Mouse (Mus musculus): Measurements from ENCODE around the gene Ndufb4. TPM values are rescaled to one million over a fixed set of nuclear protein-coding genes. Genes with fewer than 3 reads are reported as not detected.

Gene Ndufb4
- polyA plus RNA-seq, 1 experiment, result 99.2 TPM

- no peak for TF ChIP-seq POLR2A (IDR thresholded peaks at IDR 0.05; ENCODE audit: borderline replicate concordance, insufficient read depth, low read length)
- no peak for TF ChIP-seq CTCF (IDR thresholded peaks at IDR 0.05; ENCODE audit: borderline replicate concordance, insufficient read depth, low read depth, low read length)
- DNase-seq, result no peak
- H3K27me3 ChIP-seq (ENCODE audit: control insufficient read depth, insufficient read depth, low read length), result no peaks in the 10 kb centered on the region
- H3K4me3 ChIP-seq (replicated peaks; ENCODE audit: insufficient read depth, low read depth, low read length), result peak overlapping the region; percentile 54
- H3K4me1 ChIP-seq (ENCODE audit: control insufficient read depth, insufficient read depth, low read length), result peaks cover 12% of the 10 kb centered on the region
- H3K27ac ChIP-seq (ENCODE audit: insufficient read depth, low read length), result peak overlapping the region; percentile 80
- 6% methylated on average over 8 of the region's 8 CpGs for WGBS
Observed at GRCm38 (mm10) chr16:37684259-37684633, 30.0 kb upstream of the Ndufb4 start.

DNA sequence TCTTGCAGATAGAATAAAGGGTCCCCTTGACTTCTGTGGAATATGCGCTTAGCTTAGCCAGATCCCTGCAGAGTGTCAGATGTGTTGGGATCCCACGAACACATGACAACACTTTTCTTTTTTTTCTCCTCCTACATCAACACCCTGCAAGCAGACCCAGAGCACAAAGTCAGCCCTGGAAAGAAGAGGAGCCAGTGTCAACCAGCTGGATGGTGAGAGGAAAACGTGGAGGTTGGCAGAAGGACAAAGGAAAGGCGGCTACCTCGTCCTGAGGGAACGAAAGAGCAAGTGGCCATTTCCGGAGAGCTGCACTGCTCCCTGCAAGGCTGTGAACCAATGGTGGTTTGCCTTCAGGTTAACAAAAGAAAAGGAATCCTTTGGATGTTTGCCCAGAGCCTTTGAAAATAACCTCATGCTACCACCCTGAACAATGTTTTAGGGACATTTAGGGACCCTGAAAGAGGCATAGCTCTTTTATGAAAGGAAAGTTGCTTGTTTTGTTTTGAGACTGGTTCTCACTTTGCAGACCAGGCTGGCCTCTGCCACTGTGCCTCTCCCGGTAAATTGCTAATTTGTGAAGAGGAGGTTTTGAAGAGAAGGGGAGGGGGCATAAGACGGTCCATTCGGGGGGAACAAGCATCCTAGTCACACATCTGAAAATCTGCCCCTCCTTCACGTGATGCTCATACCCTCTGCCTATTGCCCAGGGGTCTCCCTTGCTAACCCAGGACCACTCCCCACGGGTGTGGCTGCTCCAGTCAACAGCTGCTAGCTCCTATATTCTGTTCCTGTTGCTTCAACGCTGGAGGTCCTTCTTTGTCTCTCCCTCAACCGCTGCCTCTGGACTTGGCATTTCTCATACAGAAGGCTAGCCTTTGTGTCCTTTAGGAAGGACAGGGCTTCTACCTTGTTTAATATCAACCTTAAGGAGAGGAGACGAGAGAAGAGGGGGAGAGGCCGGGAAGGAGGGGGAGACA lies 29.2 kb upstream of the Ndufb4 start:
- peak; percentile 57 to 65 for DNase-seq
- Histone ChIP-seq H3K4me3 (replicated peaks; ENCODE audit: insufficient read depth, low read depth, low read length) (peak overlapping the region; percentile 14), H3K4me1 (ENCODE audit: control insufficient read depth, insufficient read depth, low read length) (peaks cover 12% of the 10 kb centered on the region), H3K27me3 (ENCODE audit: control insufficient read depth, insufficient read depth, low read length) (no peaks in the 10 kb centered on the region), H3K27ac (ENCODE audit: insufficient read depth, low read length) (peak overlapping the region; percentile 80)
- WGBS, result 10% methylated on average over 16 of the region's 16 CpGs
- TF ChIP-seq CTCF (IDR thresholded peaks at IDR 0.05; ENCODE audit: borderline replicate concordance, insufficient read depth, low read depth, low read length), result no peak
- no peak for TF ChIP-seq POLR2A (IDR thresholded peaks at IDR 0.05; ENCODE audit: borderline replicate concordance, insufficient read depth, low read length)

- Histone ChIP-seq H3K4me3 (replicated peaks; ENCODE audit: insufficient read depth, low read depth, low read length) (no peak overlapping the region), H3K27ac (ENCODE audit: insufficient read depth, low read length) (no peak overlapping the region; the same call in 1 of the 2 replicates), H3K27me3 (ENCODE audit: control insufficient read depth, insufficient read depth, low read length) (no peaks in the 10 kb centered on the region), H3K4me1 (ENCODE audit: control insufficient read depth, insufficient read depth, low read length) (peaks cover 12% of the 10 kb centered on the region)
- 35% methylated on average over 7 of the region's 7 CpGs for WGBS
- peak; percentile 83 to 89 for DNase-seq
- TF ChIP-seq POLR2A (IDR thresholded peaks at IDR 0.05; ENCODE audit: borderline replicate concordance, insufficient read depth, low read length), result no peak
- peak; percentile 85 for TF ChIP-seq CTCF (IDR thresholded peaks at IDR 0.05; ENCODE audit: borderline replicate concordance, insufficient read depth, low read depth, low read length)
Observed at GRCm38 (mm10) chr16:37682309-37682975, 28.2 kb upstream of the Ndufb4 start.

DNA sequence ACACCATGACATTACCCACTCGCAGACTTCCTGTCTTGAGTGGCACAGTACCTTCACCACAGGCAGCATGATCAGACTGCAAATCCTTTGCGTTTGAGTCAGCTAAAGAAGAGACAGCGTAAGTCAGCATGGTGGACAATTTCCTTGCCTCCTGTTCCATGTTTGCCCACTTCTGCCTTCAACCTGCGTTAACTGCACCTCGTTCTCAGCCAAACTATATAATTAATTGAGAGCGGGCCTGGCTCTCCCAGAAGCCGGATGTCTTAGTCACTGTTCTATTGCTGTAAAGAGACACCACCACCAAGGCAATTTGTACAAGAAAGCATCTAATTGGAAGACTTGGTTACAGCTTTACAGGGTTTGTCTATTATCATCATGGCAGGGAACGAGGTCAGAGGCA lies 26.6 kb upstream of the Ndufb4 start:
- TF ChIP-seq POLR2A (IDR thresholded peaks at IDR 0.05; ENCODE audit: borderline replicate concordance, insufficient read depth, low read length) (no peak), CTCF (IDR thresholded peaks at IDR 0.05; ENCODE audit: borderline replicate concordance, insufficient read depth, low read depth, low read length) (no peak)
- peaks cover 12% of the 10 kb centered on the region; the same call in 1 of the 2 replicates for H3K4me1 ChIP-seq (ENCODE audit: control insufficient read depth, insufficient read depth, low read length)
- H3K4me3 ChIP-seq (replicated peaks; ENCODE audit: insufficient read depth, low read depth, low read length), result no peak overlapping the region
- 87% methylated on average over 8 of the region's 8 CpGs for WGBS
- no peaks in the 10 kb centered on the region for H3K27me3 ChIP-seq (ENCODE audit: control insufficient read depth, insufficient read depth, low read length)
- H3K27ac ChIP-seq (ENCODE audit: insufficient read depth, low read length), result no peak overlapping the region
- DNase-seq, result no peak

- Histone ChIP-seq H3K27me3 (ENCODE audit: control insufficient read depth, insufficient read depth, low read length) (no peaks in the 10 kb centered on the region), H3K4me1 (ENCODE audit: control insufficient read depth, insufficient read depth, low read length) (peaks cover 12% of the 10 kb centered on the region; the same call in 1 of the 2 replicates), H3K27ac (ENCODE audit: insufficient read depth, low read length) (no peak overlapping the region), H3K4me3 (replicated peaks; ENCODE audit: insufficient read depth, low read depth, low read length) (no peak overlapping the region)
- DNase-seq, result no peak
- WGBS, result 72% methylated on average over 2 of the region's 2 CpGs
- TF ChIP-seq CTCF (IDR thresholded peaks at IDR 0.05; ENCODE audit: borderline replicate concordance, insufficient read depth, low read depth, low read length), result no peak
- no peak for TF ChIP-seq POLR2A (IDR thresholded peaks at IDR 0.05; ENCODE audit: borderline replicate concordance, insufficient read depth, low read length)
Observed at GRCm38 (mm10) chr16:37680216-37680615, 26.0 kb upstream of the Ndufb4 start.

- H3K4me3 ChIP-seq (replicated peaks; ENCODE audit: insufficient read depth, low read depth, low read length), result no peak overlapping the region
- 91% methylated on average over 8 of the region's 8 CpGs for WGBS
- H3K27ac ChIP-seq (ENCODE audit: insufficient read depth, low read length), result no peak overlapping the region
- H3K27me3 ChIP-seq (ENCODE audit: control insufficient read depth, insufficient read depth, low read length), result no peaks in the 10 kb centered on the region
- no peaks in the 10 kb centered on the region for H3K4me1 ChIP-seq (ENCODE audit: control insufficient read depth, insufficient read depth, low read length)
- TF ChIP-seq CTCF (IDR thresholded peaks at IDR 0.05; ENCODE audit: borderline replicate concordance, insufficient read depth, low read depth, low read length) (no peak), POLR2A (IDR thresholded peaks at IDR 0.05; ENCODE audit: borderline replicate concordance, insufficient read depth, low read length) (no peak)
- DNase-seq, result no peak
Observed at GRCm38 (mm10) chr16:37677586-37677985, 23.3 kb upstream of the Ndufb4 start.

- H3K27me3 ChIP-seq (ENCODE audit: control insufficient read depth, insufficient read depth, low read length), result no peaks in the 10 kb centered on the region
- H3K27ac ChIP-seq (ENCODE audit: insufficient read depth, low read length), result no peak overlapping the region
- DNase-seq, result no peak
- no peaks in the 10 kb centered on the region for H3K4me1 ChIP-seq (ENCODE audit: control insufficient read depth, insufficient read depth, low read length)
- TF ChIP-seq CTCF (IDR thresholded peaks at IDR 0.05; ENCODE audit: borderline replicate concordance, insufficient read depth, low read depth, low read length), result no peak
- no peak for TF ChIP-seq POLR2A (IDR thresholded peaks at IDR 0.05; ENCODE audit: borderline replicate concordance, insufficient read depth, low read length)
- 26% methylated on average over 4 of the region's 4 CpGs for WGBS
- no peak overlapping the region for H3K4me3 ChIP-seq (replicated peaks; ENCODE audit: insufficient read depth, low read depth, low read length)
Observed at GRCm38 (mm10) chr16:37676677-37677072, 22.4 kb upstream of the Ndufb4 start.
